Mouse (Mus musculus): ENCODE measurements around the gene Paxx.

DNA sequence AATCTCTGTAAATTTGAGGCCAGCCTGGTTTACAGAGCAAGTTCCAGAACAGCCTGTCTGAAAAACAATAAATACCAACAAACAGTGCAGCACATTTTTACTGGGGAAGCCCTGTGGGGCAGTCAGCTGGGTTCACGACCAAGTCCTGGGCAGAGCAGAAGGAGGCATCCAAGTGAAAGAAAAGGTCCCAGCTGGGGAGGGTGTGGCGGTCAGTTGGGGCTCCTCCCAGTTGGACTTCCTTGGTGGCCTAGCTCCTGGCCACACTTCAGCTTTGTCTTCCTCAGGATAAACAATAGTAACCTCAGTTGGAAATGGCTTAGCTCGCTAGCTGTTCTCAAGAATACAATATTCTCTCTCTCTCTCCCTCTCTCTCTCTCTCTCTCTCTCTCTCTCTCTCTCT, 43.5 kb downstream of the Paxx start:
- no peak for TF ChIP-seq POLR2A (IDR thresholded peaks at IDR 0.05; ENCODE audit: extremely low read depth, insufficient read depth, low read length)
- no peak for TF ChIP-seq CTCF (IDR thresholded peaks at IDR 0.05; ENCODE audit: extremely low read depth, insufficient read depth, low read length)
